Mouse (Mus musculus): ENCODE measurements around the gene Med18. TPM values are rescaled to one million over a fixed set of nuclear protein-coding genes. Genes with fewer than 3 reads are reported as not detected.

The Med18 gene
- total and polyA plus RNA-seq, 3 experiments = 13.4 to 32.9 TPM; not detected in 1

DNA sequence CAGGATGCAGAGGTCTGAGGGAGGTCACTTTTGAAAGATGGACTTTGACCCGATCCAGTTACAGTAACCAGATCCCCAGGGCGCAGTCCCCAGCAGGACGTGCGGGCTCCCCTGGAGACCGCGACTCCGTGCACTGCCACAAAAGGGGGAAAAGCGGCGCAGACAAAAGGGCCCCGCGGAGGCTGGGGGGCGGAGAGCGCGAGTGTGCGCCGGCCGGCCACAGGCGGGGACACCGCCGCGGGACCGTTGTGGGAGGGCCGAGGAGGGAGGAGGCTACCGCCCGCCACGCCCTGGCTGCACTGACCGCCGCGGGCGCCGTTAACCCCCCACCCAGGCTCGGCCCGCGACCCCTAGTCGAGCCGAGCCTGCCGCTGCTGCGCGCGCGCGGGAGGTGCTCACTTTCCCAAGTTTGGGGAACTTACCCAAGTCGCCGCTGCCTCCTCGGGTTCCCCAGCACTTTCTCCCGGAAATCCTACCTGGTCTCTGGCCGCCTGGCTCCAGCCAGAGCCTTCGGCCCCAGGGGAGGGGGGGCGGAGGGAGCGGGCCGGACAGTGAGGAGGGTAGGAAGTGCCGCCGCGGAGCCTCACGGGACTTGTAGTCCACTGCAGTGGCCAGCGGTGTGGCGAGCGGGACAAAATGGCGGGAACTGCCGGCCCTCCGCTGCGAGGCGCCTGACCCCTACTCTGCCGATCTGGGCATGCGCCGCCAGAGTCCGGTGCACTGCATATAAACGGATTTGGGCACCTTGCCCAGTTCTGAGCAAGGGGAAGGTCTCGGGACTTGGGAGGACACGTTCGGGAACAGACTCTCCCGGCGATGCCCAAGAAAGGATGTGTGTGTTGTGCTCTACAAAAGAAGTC is 41.6 kb downstream of the Med18 start, which contains the start of gene Phactr4:
Gene Phactr4 (minus strand): TSS at position 567 of the 860 bp plus-strand sequence.
- Histone ChIP-seq H3K9me3 (replicated peaks; ENCODE audit: insufficient read depth, low read length) (no peaks in the 10 kb centered on the region), H3K79me2 (ENCODE audit: control insufficient read depth, insufficient read depth, low read length, poor library complexity) (peaks cover 24% of the 10 kb centered on the region), H3K9ac (ENCODE audit: control insufficient read depth, low read depth, low read length, poor library complexity, severe bottlenecking) (peak within 1 kb of the TSS; percentile 99), H3K4me3 (ENCODE audit: control insufficient read depth in 1 of 2, insufficient read depth in 1 of 2, low read depth in 2 of 2, low read length in 2 of 2) (peak within 1 kb of the TSS; percentile 78 to 99), H3K27ac (ENCODE audit: control insufficient read depth, low read depth, low read length) (peak within 1 kb of the TSS; percentile 89), H3K27me3 (ENCODE audit: control insufficient read depth in 1 of 2, insufficient read depth in 2 of 2, low read length in 2 of 2) (no peaks in the 10 kb centered on the region), H3K36me3 (ENCODE audit: control insufficient read depth in 1 of 2, insufficient read depth in 2 of 2, low read length in 2 of 2) (peaks cover 0 to 17% of the 10 kb centered on the region in 2 experiments; a peak in 2 of 4 replicates), H3K4me1 (ENCODE audit: control insufficient read depth in 1 of 2, insufficient read depth in 2 of 2, low read length in 2 of 2) (peaks cover 11 to 15% of the 10 kb centered on the region in 2 experiments)
- peak; percentile 89 for DNase-seq (ENCODE audit: low read depth, low spot score)
- TF ChIP-seq TBP (IDR thresholded peaks at IDR 0.05; ENCODE audit: low read depth, low read length) (peak; percentile 71; the same call in 1 of the 2 replicates), ZMIZ1 (IDR thresholded peaks at IDR 0.05; ENCODE audit: low read depth, low read length) (no peak), ZC3H11A (IDR thresholded peaks at IDR 0.05; ENCODE audit: low read depth, low read length) (no peak), MYC (IDR thresholded peaks at IDR 0.05; ENCODE audit: low read depth, low read length) (no peak), NELFE (IDR thresholded peaks at IDR 0.05; ENCODE audit: low read depth, low read length) (peak; percentile 58), RAD21 (IDR thresholded peaks at IDR 0.05; ENCODE audit: low read depth, low read length) (no peak), ETS1 (IDR thresholded peaks at IDR 0.05; ENCODE audit: low read depth, low read length) (no peak), TCF12 (IDR thresholded peaks at IDR 0.05; ENCODE audit: low read depth, low read length) (peak; percentile 35), RCOR1 (IDR thresholded peaks at IDR 0.05; ENCODE audit: low read depth, low read length) (no peak), POLR2A (IDR thresholded peaks at IDR 0.05; ENCODE audit: control insufficient read depth in 1 of 2, insufficient read depth in 1 of 2, low read depth in 1 of 2, low read length in 2 of 2, poor library complexity in 1 of 2) (peak; percentile 54 to 56; a peak in 3 of 4 replicates), BHLHE40 (IDR thresholded peaks at IDR 0.05; ENCODE audit: borderline replicate concordance, low read depth, low read length) (peak; percentile 30; the same call in 1 of the 2 replicates), HCFC1 (IDR thresholded peaks at IDR 0.05; ENCODE audit: low read depth, low read length) (peak; percentile 92), E2F4 (IDR thresholded peaks at IDR 0.05; ENCODE audit: borderline replicate concordance, low read depth, low read length) (peak; percentile 84; the same call in 1 of the 2 replicates), TAL1 (IDR thresholded peaks at IDR 0.05; ENCODE audit: low read length) (no peak), SIN3A (IDR thresholded peaks at IDR 0.05; ENCODE audit: low read length) (peak; percentile 16), NRF1 (IDR thresholded peaks at IDR 0.05; ENCODE audit: insufficient read depth, low read depth, low read length, poor library complexity, severe bottlenecking) (peak; percentile 74), EP300 (IDR thresholded peaks at IDR 0.05; ENCODE audit: low read depth in 1 of 2, low read length in 2 of 2) (0 out of 4 replicates have a peak, but pooled peaks of 1 of the 2 experiments have one; percentile 8), USF1 (IDR thresholded peaks at IDR 0.05; ENCODE audit: low read depth, low read length) (no peak), ELF1 (IDR thresholded peaks at IDR 0.05; ENCODE audit: low read depth, low read length) (peak; percentile 79), CHD2 (IDR thresholded peaks at IDR 0.05; ENCODE audit: low read length) (no peak), MAX (IDR thresholded peaks at IDR 0.05; ENCODE audit: low read length) (peak; percentile 48), GABPA (IDR thresholded peaks at IDR 0.05; ENCODE audit: low read depth, low read length) (no peak), ZNF384 (IDR thresholded peaks at IDR 0.05; ENCODE audit: low read depth, low read length) (no peak), UBTF (IDR thresholded peaks at IDR 0.05; ENCODE audit: borderline replicate concordance, insufficient read depth, low read depth, low read length) (0 out of 2 replicates have a peak, but pooled peaks have one; percentile 54)
